Mouse (Mus musculus) thymus, postnatal 10 days (tissue): ENCODE results near the gene Gm11397.
"Not testable (repeated sequence)": the region's sequence is repeated elsewhere in the genome, so short reads cannot be mapped to it uniquely, and the experiment has no call there.

Source experiments
- DNase-seq, 2 experiments: peaks; one replicate each; pipeline ENCODE4 v3.0.0; 2021; ENCODE audit warnings: low spot score in 2 of 2

Gm11397 gene

DNA sequence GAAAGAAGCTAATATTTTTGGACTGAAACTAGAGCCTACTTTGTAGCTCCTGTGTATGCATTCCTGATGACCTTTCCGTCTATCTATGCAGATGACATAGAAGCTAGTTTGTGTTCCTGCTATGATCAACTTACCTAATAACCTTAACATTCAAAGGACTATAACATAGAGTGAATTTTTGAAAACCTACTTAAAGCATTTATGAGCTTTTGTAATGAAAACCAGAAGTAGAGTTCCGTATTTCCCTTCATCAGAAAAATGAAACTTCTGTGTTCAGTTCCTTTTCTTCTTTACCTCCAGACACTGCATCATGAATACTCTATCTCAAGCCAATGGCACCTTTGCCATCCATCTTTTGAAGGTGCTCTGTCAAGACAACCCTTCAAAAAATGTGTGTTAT lies at the start of gene Gm11397:
Gene Gm11397, plus strand, starts transcription at position 301 of the 400 bp plus-strand sequence.
- DNase-seq, result not testable (repeated sequence)

DNA sequence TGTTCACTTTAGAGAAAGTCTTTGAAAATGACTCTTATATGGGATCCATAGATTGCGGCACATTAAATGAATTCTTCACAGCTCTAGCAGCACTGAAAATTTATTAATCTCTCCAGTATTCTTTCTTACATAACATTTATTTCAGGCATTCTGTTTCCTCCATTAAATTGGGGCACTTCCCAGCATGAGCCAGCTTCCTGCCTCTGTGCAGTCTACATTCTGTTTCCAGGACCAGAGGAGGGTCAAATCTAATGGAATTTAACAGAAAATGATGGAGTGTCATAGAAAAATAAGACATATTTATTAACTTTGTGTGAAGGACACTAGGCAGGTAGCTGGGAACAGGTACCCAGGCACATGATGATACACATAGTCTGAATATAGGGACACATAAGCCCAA lies 38.9 kb upstream of the Gm11397 start:
- not testable (repeated sequence) for DNase-seq

DNA sequence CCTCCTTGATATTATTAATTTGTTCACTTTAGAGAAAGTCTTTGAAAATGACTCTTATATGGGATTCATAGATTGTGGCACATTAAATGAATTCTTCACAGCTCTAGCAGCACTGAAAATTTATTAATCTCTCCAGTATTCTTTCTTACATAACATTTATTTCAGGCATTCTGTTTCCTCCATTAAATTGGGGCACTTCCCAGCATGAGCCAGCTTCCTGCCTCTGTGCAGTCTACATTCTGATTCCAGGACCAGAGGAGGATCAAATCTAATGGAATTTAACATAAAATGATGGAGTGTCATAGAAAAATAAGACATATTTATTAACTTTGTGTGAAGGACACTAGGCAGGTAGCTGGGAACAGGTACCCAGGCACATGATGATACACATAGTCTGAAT lies 37.2 kb downstream of the Gm11397 start:
- not testable (repeated sequence) for DNase-seq
